Mouse (Mus musculus) stomach, postnatal 0 days (tissue): ENCODE results near the gene Slco2a1. TPM values are rescaled to one million over a fixed set of nuclear protein-coding genes. Genes with fewer than 3 reads are reported as not detected.

Experiments used
- ATAC-seq: fragments of 200-750 bp; cut with Nextera tagmentation; 2 replicates; pipeline ENCODE4 v1.8.0; 2017; ENCODE audit not compliant: low FRiP score, low TSS enrichment
- DNase-seq: peaks from one replicate; pipeline ENCODE4 v3.0.0-alpha.2; 2016; ENCODE audit warnings: low spot score
- H3K27ac ChIP-seq: fragments of 300-500 bp; sonication (generic); replicated peaks from 2 replicates; pipeline ENCODE4 v1.5.1; 2014; ENCODE audit warnings: mild to moderate bottlenecking, control low read depth
- H3K27me3 ChIP-seq: fragments of 300-500 bp; sonication (generic); 2 replicates; pipeline ENCODE4 v1.6.1; 2014; ENCODE audit warnings: low read length; ENCODE audit not compliant: control insufficient read depth, insufficient read depth
- H3K36me3 ChIP-seq: fragments of 300-500 bp; sonication (generic); 2 replicates; pipeline ENCODE4 v1.6.1; 2014; ENCODE audit warnings: low read length, mixed read lengths; ENCODE audit not compliant: control insufficient read depth, insufficient read depth
- H3K4me1 ChIP-seq: fragments of 300-500 bp; sonication (generic); replicated peaks from 2 replicates; pipeline ENCODE4 v1.6.1; 2014; ENCODE audit warnings: antibody characterized with exemption; ENCODE audit not compliant: control insufficient read depth, insufficient read depth
- H3K4me2 ChIP-seq: fragments of 300-500 bp; sonication (generic); replicated peaks from 2 replicates; pipeline ENCODE4 v1.6.1; 2014; ENCODE audit warnings: low read depth, mild to moderate bottlenecking, control low read depth, moderate library complexity
- H3K4me3 ChIP-seq: fragments of 300-500 bp; sonication (generic); 2 replicates; pipeline ENCODE4 v1.5.1; 2014; ENCODE audit warnings: low read depth, low read length, control low read depth
- H3K9ac ChIP-seq: fragments of 300-500 bp; sonication (generic); 2 replicates; pipeline ENCODE4 v1.6.1; 2014; ENCODE audit warnings: mild to moderate bottlenecking, low read length, control low read depth, mixed read lengths
- H3K9me3 ChIP-seq: fragments of 300-500 bp; sonication (generic); 2 replicates; pipeline ENCODE4 v1.6.1; 2016; ENCODE audit warnings: low read length; ENCODE audit not compliant: control insufficient read depth
- CTCF ChIP-seq: IDR thresholded peaks from 2 replicates; pipeline ENCODE4 v1.5.1; 2016; ENCODE audit warnings: antibody characterized with exemption, low read depth, mild to moderate bottlenecking, moderate library complexity
- EP300 ChIP-seq: optimal IDR thresholded peaks from 2 replicates; pipeline ENCODE3; 2016; ENCODE audit warnings: antibody characterized with exemption
- WGBS: fragments of 180-500 bp; shearing (Covaris S2); extraction: QIAGEN DNeasy Blood & Tissue Kit; methylation state at CpG from one replicate; pipeline ENCODE4 v1.1.7; 2014; 5-methylcytosine and 5-hydroxymethylcytosine counted together
- polyA plus RNA-seq: library from polyadenylated mRNA; unstranded; fragments of >200 nt; fragmentation: Nextera tagmentation; extraction: Ambion mirVana; gene quantifications from 2 replicates; pipeline ENCODE4 v1.2.1, GENCODE M21; 2015

The Slco2a1 gene
- polyA plus RNA-seq, 1 experiment from 2014 or later = 22.3 TPM

DNA sequence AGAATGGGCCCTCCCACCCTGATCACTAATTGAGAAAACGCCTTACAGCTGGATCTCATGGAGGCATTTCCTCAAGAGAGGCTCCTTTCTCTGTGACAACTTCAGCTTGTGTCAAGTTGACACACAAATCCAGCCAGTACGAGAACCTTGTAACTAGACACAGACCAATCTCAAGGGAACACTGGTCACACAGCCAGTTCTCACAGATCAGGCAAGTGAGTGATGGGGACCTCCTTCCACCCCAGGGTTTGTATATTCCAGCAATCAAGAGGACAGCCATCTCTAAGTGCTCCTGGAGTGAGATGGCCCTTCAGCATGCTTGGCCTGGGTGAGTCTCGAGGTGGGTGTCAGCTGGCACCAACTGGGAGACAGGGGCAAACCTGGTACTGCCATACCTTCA lies 32.6 kb upstream of the Slco2a1 start:
- Histone ChIP-seq H3K27ac (no peak overlapping the region), H3K4me2 (no peak overlapping the region), H3K9ac (no peak overlapping the region), H3K4me3 (no peak overlapping the region), H3K9me3 (no peaks in the 10 kb centered on the region), H3K4me1 (no peaks in the 10 kb centered on the region), H3K36me3 (no peaks in the 10 kb centered on the region), H3K27me3 (no peaks in the 10 kb centered on the region)
- ATAC-seq (no peak), DNase-seq (no peak)
- TF ChIP-seq CTCF (no peak), EP300 (no peak)
- 80% methylated on average over 3 of the region's 3 CpGs for WGBS

DNA sequence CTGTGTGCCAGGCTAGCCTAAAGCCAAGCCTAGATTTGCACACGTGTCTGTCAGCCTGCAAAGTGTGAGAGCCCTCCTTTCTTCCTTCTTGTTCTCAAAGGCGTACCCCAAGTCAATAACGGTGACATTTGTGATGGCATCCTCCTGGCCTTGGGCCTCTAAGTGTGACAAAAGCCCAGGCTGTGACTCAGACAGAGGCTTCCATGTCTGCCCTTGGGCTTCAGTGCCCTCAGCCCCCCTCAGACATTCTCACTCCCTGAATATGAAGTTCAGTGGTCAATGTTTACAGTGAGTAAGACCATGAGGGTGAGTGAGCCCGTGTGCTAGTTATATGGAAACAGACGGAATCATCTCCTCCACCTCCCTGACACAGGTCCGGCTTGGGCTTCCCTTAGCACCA lies 29.8 kb upstream of the Slco2a1 start:
- no peaks in the 10 kb centered on the region for H3K4me1 ChIP-seq
- H3K9ac ChIP-seq = no peak overlapping the region
- H3K27me3 ChIP-seq = no peaks in the 10 kb centered on the region
- no peaks in the 10 kb centered on the region for H3K9me3 ChIP-seq
- H3K27ac ChIP-seq = no peak overlapping the region
- no peak for TF ChIP-seq EP300
- no peak for TF ChIP-seq CTCF
- no peak for ATAC-seq
- no peak overlapping the region for H3K4me2 ChIP-seq
- H3K36me3 ChIP-seq = no peaks in the 10 kb centered on the region
- DNase-seq = no peak
- 60% methylated on average over 6 of the region's 6 CpGs for WGBS
- H3K4me3 ChIP-seq = no peak overlapping the region

DNA sequence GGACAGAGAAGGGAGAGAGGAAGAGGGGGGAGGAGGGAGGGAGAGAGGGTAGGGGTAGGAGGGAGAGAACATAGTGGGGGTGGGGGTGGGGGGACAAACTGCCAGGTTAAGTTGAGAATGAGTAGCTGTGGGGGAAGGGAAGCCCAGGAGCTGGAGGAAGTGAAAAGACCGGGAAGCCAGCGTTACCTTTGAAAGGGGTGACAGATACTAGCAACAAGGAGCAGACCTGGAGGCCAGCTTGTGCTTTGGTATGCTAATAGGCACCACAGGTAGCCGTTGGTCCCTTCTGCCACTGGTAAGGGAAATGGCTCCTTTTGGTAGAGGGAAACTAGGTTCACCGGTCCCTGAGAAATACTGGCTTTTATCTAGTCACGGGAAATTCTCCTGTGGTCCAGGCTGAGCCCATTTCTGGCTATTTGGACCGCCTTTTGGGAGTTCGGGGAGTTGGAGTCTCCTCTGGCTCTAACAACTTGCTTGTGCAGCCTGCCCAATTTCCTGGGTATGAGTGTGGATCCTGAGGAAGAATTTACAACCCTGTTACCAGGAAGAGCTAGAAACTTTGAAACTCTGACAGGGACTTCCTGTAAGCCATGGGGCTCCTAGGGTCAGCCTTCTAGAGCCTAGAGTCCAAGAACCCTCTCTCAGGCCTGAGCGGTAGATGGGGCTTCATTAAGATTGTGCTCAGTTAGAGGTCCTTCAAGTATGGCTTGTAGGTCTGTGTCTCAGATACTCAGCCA lies 27.0 kb upstream of the Slco2a1 start:
- Histone ChIP-seq H3K9me3 (no peaks in the 10 kb centered on the region), H3K27ac (no peak overlapping the region), H3K27me3 (no peaks in the 10 kb centered on the region), H3K36me3 (no peaks in the 10 kb centered on the region), H3K9ac (no peak overlapping the region), H3K4me2 (no peak overlapping the region), H3K4me1 (no peaks in the 10 kb centered on the region), H3K4me3 (no peak overlapping the region)
- WGBS = 45% methylated on average over 8 of the region's 8 CpGs
- ATAC-seq (no peak), DNase-seq (no peak)
- TF ChIP-seq EP300 = no peak
- no peak for TF ChIP-seq CTCF

DNA sequence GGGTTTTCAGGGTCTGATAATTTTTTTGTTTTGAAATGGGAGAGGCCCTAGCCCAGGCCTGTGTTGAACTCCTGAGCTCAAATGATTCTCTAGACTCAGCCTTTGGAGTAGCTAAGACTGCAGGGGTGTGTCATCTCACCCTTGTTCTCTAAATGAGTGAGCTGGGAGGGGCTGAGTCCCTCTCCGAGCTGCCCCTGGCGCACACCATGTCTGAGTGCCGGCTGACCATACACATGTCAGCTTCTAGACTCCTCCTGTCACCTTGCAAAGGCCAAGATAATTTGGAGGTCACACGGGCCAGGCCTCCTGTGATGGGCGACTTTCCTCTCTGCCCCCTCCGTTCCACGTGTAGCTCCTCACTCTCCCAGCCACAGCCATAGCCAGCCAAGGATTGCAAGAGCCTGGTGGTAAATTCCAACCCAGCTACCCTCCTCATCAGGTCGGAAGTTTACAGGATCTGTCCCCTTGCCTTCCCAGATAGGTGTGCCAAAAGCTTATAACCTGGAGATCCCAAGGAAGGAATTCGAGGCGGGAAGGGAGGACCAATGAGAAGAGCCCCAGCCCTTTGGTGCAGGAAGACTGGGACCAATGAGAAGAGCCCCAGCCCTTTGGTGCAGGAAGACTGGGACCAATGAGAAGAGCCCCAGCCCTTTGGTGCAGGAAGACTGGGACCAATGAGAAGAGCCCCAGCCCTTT lies 26.3 kb upstream of the Slco2a1 start:
- Histone ChIP-seq H3K27me3 (no peaks in the 10 kb centered on the region), H3K4me1 (no peaks in the 10 kb centered on the region), H3K27ac (no peak overlapping the region), H3K9me3 (no peaks in the 10 kb centered on the region), H3K9ac (no peak overlapping the region), H3K4me3 (no peak overlapping the region), H3K4me2 (no peak overlapping the region), H3K36me3 (no peaks in the 10 kb centered on the region)
- DNase-seq (no peak), ATAC-seq (no peak)
- no peak for TF ChIP-seq EP300
- no peak for TF ChIP-seq CTCF
- WGBS = 66% methylated on average over 10 of the region's 10 CpGs

DNA sequence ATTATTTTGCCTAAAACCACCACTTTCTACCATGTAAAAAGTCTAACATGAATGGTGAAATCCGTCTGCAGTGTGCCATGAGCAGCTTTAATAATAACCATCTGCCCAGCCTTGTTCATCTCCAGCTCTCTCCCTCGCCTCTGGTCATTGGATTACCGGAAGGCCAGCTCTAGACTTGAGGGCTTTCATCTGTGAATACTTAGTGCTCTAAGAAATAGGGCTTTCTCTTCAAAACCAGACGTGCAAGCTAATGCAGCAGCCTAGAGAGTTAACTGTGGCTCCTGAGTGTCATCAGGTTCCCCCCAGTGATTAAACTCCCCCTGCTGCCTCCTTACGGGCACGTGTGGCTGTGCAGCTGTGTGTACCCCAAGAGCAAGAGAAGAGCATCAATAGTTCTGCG lies 25.2 kb upstream of the Slco2a1 start:
- 62% methylated on average over 7 of the region's 7 CpGs for WGBS
- Histone ChIP-seq H3K9ac (no peak overlapping the region), H3K36me3 (no peaks in the 10 kb centered on the region), H3K27ac (no peak overlapping the region), H3K4me1 (no peaks in the 10 kb centered on the region), H3K9me3 (no peaks in the 10 kb centered on the region), H3K4me3 (no peak overlapping the region), H3K4me2 (no peak overlapping the region), H3K27me3 (no peaks in the 10 kb centered on the region)
- TF ChIP-seq CTCF = no peak
- no peak for TF ChIP-seq EP300
- ATAC-seq = no peak
- DNase-seq = no peak

DNA sequence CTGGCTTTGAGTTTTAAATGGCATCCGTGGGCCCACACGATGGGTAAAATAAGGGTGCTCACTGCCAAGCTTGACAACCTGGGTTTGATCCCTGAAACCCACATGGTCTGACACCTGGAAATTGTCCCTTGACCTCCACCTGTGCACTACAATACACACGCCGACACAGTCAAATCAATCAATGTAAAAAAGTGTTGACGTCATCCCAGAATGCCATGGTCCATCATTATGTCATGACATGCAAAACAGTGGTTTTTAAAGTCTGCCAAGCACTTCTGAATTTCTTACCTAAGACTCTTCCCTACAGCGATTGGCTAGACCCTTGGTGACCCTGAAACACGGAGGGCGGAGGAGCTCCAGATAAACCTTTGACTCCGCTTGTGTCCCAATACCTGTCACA lies 23.9 kb upstream of the Slco2a1 start:
- no peaks in the 10 kb centered on the region for H3K9me3 ChIP-seq
- H3K36me3 ChIP-seq = no peaks in the 10 kb centered on the region
- H3K4me2 ChIP-seq = no peak overlapping the region
- WGBS = 76% methylated on average over 9 of the region's 9 CpGs
- H3K27ac ChIP-seq = no peak overlapping the region
- ATAC-seq = no peak
- no peaks in the 10 kb centered on the region for H3K4me1 ChIP-seq
- H3K27me3 ChIP-seq = no peaks in the 10 kb centered on the region
- no peak for DNase-seq
- no peak overlapping the region for H3K9ac ChIP-seq
- TF ChIP-seq CTCF (no peak), EP300 (no peak)
- H3K4me3 ChIP-seq = no peak overlapping the region
